Mouse (Mus musculus): ENCODE data around the gene Kyat1. TPM values are rescaled to one million over a fixed set of nuclear protein-coding genes. Genes with fewer than 3 reads are reported as not detected.
A peak's percentile ranks its signal among the peaks of the same experiment; 100 is the strongest.
"Not testable (repeated sequence)": the region's sequence is repeated elsewhere in the genome, so short reads cannot be mapped to it uniquely, and the experiment has no call there.

The Kyat1 gene
- total RNA-seq, 1 experiment from 2014 or later = 28.7 TPM

- no peak for DNase-seq
These were observed 9.1 kb upstream of the Kyat1 start for GRCm38 (mm10) chr2:30214745-30215144.

GRCm38 (mm10) chr2:30212951-30213350, 7.3 kb upstream of the Kyat1 start:
- DNase-seq = no peak

GRCm38 (mm10) chr2:30212169-30212545, 6.5 kb upstream of the Kyat1 start:
- no peak for DNase-seq

GRCm38 (mm10) chr2:30211408-30212168, 5.9 kb upstream of the Kyat1 start:
- DNase-seq = no peak

GRCm38 (mm10) chr2:30207886-30208285, 2.2 kb upstream of the Kyat1 start:
- no peak for DNase-seq

GRCm38 (mm10) chr2:30207401-30207800, 1.8 kb upstream of the Kyat1 start:
- DNase-seq = no peak

- peak; percentile 24 for DNase-seq
These were observed 405 bp downstream of the Kyat1 start for GRCm38 (mm10) chr2:30205255-30205628.

- no peak for DNase-seq
These were observed 2.2 kb downstream of the Kyat1 start for GRCm38 (mm10) chr2:30203439-30203838.

GRCm38 (mm10) chr2:30200388-30200925, 5.2 kb downstream of the Kyat1 start:
- no peak for DNase-seq

GRCm38 (mm10) chr2:30199984-30200383, 5.7 kb downstream of the Kyat1 start:
- DNase-seq = no peak

- DNase-seq = no peak
These were observed 7.6 kb downstream of the Kyat1 start for GRCm38 (mm10) chr2:30198021-30198420.

- no peak for DNase-seq
These were observed 11.0 kb downstream of the Kyat1 start for GRCm38 (mm10) chr2:30194656-30195055.

- DNase-seq = no peak
These were observed 13.7 kb downstream of the Kyat1 start for GRCm38 (mm10) chr2:30191790-30192580.

- DNase-seq = no peak
These were observed 20.0 kb downstream of the Kyat1 start for GRCm38 (mm10) chr2:30185681-30186080.

GRCm38 (mm10) chr2:30185276-30185675, 20.4 kb downstream of the Kyat1 start:
- no peak for DNase-seq

GRCm38 (mm10) chr2:30183721-30184120, 21.9 kb downstream of the Kyat1 start:
- DNase-seq = no peak

GRCm38 (mm10) chr2:30182424-30182823, 23.2 kb downstream of the Kyat1 start:
- DNase-seq = no peak

- not testable (repeated sequence) for DNase-seq
These were observed 26.9 kb downstream of the Kyat1 start for GRCm38 (mm10) chr2:30178711-30179110.

GRCm38 (mm10) chr2:30177700-30178675, 27.7 kb downstream of the Kyat1 start, which contains the start of gene Spout1:
Gene Spout1 (minus strand): TSS chr2:30178459.
- DNase-seq = peak; percentile 95

- DNase-seq = no peak
These were observed 29.1 kb downstream of the Kyat1 start for GRCm38 (mm10) chr2:30176561-30176960.

GRCm38 (mm10) chr2:30175897-30176296, 29.8 kb downstream of the Kyat1 start:
- DNase-seq = no peak

All from adrenal gland, postnatal 25 days (tissue).